Mouse (Mus musculus) ES-E14 (cell line): ENCODE results near the gene Bms1.

ENCODE experiments used
- ZC3H11A ChIP-seq: IDR thresholded peaks from 2 replicates; pipeline ENCODE4 v1.6.1; 2012; ENCODE audit warnings: low read depth, mild to moderate bottlenecking, inconsistent platforms, low read length, borderline replicate concordance
- ZNF384 ChIP-seq: IDR thresholded peaks from 2 replicates; pipeline ENCODE4 v1.6.1; 2012; ENCODE audit warnings: low read depth, low read length, inconsistent platforms

- no peak for TF ChIP-seq ZNF384
- TF ChIP-seq ZC3H11A: no peak
These were observed 85.4 kb downstream of the Bms1 start for GRCm38 (mm10) chr6:118333861-118334260.
